Comparison of ENCODE assay signal across 19 mouse cellular contexts in the genomic region with DNA sequence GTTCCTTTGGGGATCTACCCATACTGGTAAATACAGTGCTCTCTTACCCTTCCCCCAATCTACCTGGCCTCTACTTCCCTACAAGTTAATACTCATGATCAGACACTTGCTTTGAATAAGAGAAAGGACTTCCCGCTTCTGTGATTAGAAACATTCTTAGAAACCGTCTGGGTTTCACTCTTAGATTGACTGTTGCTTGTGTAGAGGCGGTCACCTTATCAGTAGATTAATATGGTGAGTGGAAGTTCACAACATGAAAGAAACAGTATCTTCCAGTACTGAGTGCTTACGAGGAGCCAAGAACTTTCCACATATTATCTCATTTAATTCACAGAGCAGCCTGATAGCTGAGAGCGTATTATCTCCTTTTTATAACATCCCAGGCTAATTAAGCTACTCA. TPM values are rescaled to one million over a fixed set of nuclear protein-coding genes. Genes with fewer than 3 reads are reported as not detected.
A peak's percentile ranks its signal among the peaks of the same experiment; 100 is the strongest.
DNase-seq lines count a peak whose midpoint lies in the region; TF ChIP-seq lines count a peak whose summit lies in the region.
"Had no signal": no experiment of that assay in that cellular context is flagged by ENCODE, and none has a peak within 500 bp of the region (broad histone marks: within the 10 kb centered on the region; RNA-seq: fewer than 3 reads in every experiment).

No protein-coding gene starts in this region.

- H3K4me1 ChIP-seq in heart, embryonic 10.5 days, result peaks cover 39% of the 10 kb centered on the region
- peaks cover 10 to 39% of the 10 kb centered on the region in 2 experiments for H3K4me1 ChIP-seq in CH12.LX (ENCODE audit: control insufficient read depth in 1 of 2, insufficient read depth in 2 of 2)

- 26% methylated on average over 5 of the region's 5 CpGs for WGBS in heart, embryonic 10.5 days

- in situ Hi-C loops in CH12.LX (cut with MboI; ENCODE audit: low pct_ligation_motif_present, low pct_unique_long_range_greater_than_20kb, low sequenced_read_pairs), result no loop called here

- no peak overlapping the region for H3K9ac ChIP-seq in CH12.LX (ENCODE audit: insufficient read depth, low read depth)
- H3K9ac ChIP-seq: liver, embryonic 14.5 days; neural tube, embryonic 13.5 days had no signal

- H3K36me3 ChIP-seq in heart, embryonic 10.5 days, result peaks cover 7% of the 10 kb centered on the region
- H3K36me3 ChIP-seq in CH12.LX (replicated peaks in 1 of 2; ENCODE audit: control insufficient read depth in 1 of 2, insufficient read depth in 1 of 2, low read length in 1 of 2), result peaks cover 0 to 2% of the 10 kb centered on the region in 2 experiments
- H3K36me3 ChIP-seq in splenic B cell, adult 2 months (ENCODE audit: control insufficient read depth, insufficient read depth, low read length, poor library complexity, severe bottlenecking), result no peaks in the 10 kb centered on the region
- H3K36me3 ChIP-seq: neural tube, embryonic 13.5 days had no signal

- no peak for DNase-seq in heart, embryonic 10.5 days (ENCODE audit: low spot score)
- DNase-seq in heart, postnatal 36 days, result no peak
- DNase-seq in layer of hippocampus, adult 2 months (ENCODE audit: low spot score in 2 of 2), result no peak
- no peak for DNase-seq in layer of hippocampus, postnatal 25 days (ENCODE audit: extremely low spot score in 1 of 2, low spot score in 1 of 2)
- peak; percentile 63 for DNase-seq in CH12.LX (ENCODE audit: extremely low read depth)
- peak; percentile 15 for DNase-seq in splenic B cell, adult 2 months (ENCODE audit: low read depth, low spot score)
- no peak for DNase-seq in urinary bladder, postnatal 4 days (ENCODE audit: low spot score in 2 of 2)
- DNase-seq in cerebellum, postnatal 25 days, result no peak
- DNase-seq: adrenal gland, adult 8-10 months; cerebellum, adult 11-12 months; gastrocnemius, postnatal 14 days; kidney, adult 11 months; left cerebral cortex, postnatal 4 days; right cerebral cortex, postnatal 4 days; thymus, postnatal 14 days had no signal

- H3K4me2 ChIP-seq in CH12.LX (ENCODE audit: insufficient read depth, low read depth, poor library complexity, severe bottlenecking), result peak overlapping the region; percentile 97
- H3K4me2 ChIP-seq: neural tube, embryonic 13.5 days had no signal

- no peak for TF ChIP-seq RAD21 in CH12.LX (IDR thresholded peaks at IDR 0.05; ENCODE audit: low read depth, low read length)

- H3K27ac ChIP-seq in heart, embryonic 10.5 days, result peak overlapping the region; percentile 47; the same call in 1 of the 2 replicates
- peak overlapping the region; percentile 96 for H3K27ac ChIP-seq in layer of hippocampus, adult 2 months
- H3K27ac ChIP-seq in CH12.LX (ENCODE audit: insufficient read depth, low read depth), result no peak overlapping the region
- H3K27ac ChIP-seq: forebrain, embryonic 10.5 days; hindbrain, embryonic 10.5 days; liver, embryonic 14.5 days; neural tube, embryonic 13.5 days had no signal

- peak; percentile 52; the same call in 1 of the 2 replicates for TF ChIP-seq EP300 in CH12.LX (IDR thresholded peaks at IDR 0.05; ENCODE audit: low read length)

- no peak for TF ChIP-seq CTCF in layer of hippocampus, adult 2 months (conservative IDR thresholded peaks at IDR 0.05)
- no peak for TF ChIP-seq CTCF in CH12.LX (conservative IDR thresholded peaks at IDR 0.05 in 1 of 2, IDR thresholded peaks at IDR 0.05 in 1 of 2; ENCODE audit: low read depth in 2 of 2, low read length in 2 of 2)

- no peaks in the 10 kb centered on the region for H3K27me3 ChIP-seq in heart, embryonic 10.5 days (ENCODE audit: insufficient read depth, poor library complexity, severe bottlenecking)
- no peaks in the 10 kb centered on the region for H3K27me3 ChIP-seq in CH12.LX (replicated peaks)
- no peaks in the 10 kb centered on the region for H3K27me3 ChIP-seq in splenic B cell, adult 2 months (ENCODE audit: control insufficient read depth, insufficient read depth, low read length, poor library complexity, severe bottlenecking)
- H3K27me3 ChIP-seq: neural tube, embryonic 13.5 days had no signal

- no peak overlapping the region for H3K4me3 ChIP-seq in heart, embryonic 10.5 days
- no peak overlapping the region for H3K4me3 ChIP-seq in layer of hippocampus, adult 2 months
- no peak overlapping the region for H3K4me3 ChIP-seq in CH12.LX (replicated peaks in 1 of 3; ENCODE audit: low read depth in 2 of 3, low read length in 2 of 3, poor library complexity in 1 of 3)
- H3K4me3 ChIP-seq: neural tube, embryonic 13.5 days had no signal

- dilution Hi-C loops in CH12.LX (cut with MboI; ENCODE audit: extremely low pct_ligation_motif_present, extremely low pct_unique_long_range_greater_than_20kb, low sequenced_read_pairs), result no loop called here

- no peak for TF ChIP-seq POLR2A in CH12.LX (IDR thresholded peaks at IDR 0.05; ENCODE audit: low read depth, low read length)

- no peaks in the 10 kb centered on the region; the same call in 1 of the 2 replicates for H3K79me2 ChIP-seq in CH12.LX (replicated peaks; ENCODE audit: control insufficient read depth, extremely low read depth, insufficient read depth, poor library complexity, severe bottlenecking)

- intact Hi-C loops in heart, postnatal 36 days (cut with DNase I), result loop anchor here (2.0 to 10.0 kb wide), 6 partner anchors 23 to 245 kb away; a partner anchor contains a TSS

- no peaks in the 10 kb centered on the region for H3K9me3 ChIP-seq in heart, embryonic 10.5 days
- H3K9me3 ChIP-seq in CH12.LX (replicated peaks; ENCODE audit: low read length), result no peaks in the 10 kb centered on the region
- H3K9me3 ChIP-seq: hindbrain, embryonic 10.5 days; neural tube, embryonic 13.5 days had no signal

TF ChIP-seq in CH12.LX, 34 proteins besides CTCF, POLR2A, EP300 and RAD21:
- TF ChIP-seq E2F4 (IDR thresholded peaks at IDR 0.05; ENCODE audit: insufficient replicate concordance, low read depth, low read length) (no peak), CHD2 (IDR thresholded peaks at IDR 0.05; ENCODE audit: low read length) (no peak), MYC (IDR thresholded peaks at IDR 0.05; ENCODE audit: low read depth, low read length) (0 out of 2 replicates have a peak, but pooled peaks have one; percentile 8), CHD1 (IDR thresholded peaks at IDR 0.05; ENCODE audit: low read depth, low read length) (no peak), ZKSCAN1 (IDR thresholded peaks at IDR 0.05; ENCODE audit: borderline replicate concordance, low read depth, low read length) (no peak), ELF1 (IDR thresholded peaks at IDR 0.05; ENCODE audit: low read depth, low read length) (no peak), MXI1 (IDR thresholded peaks at IDR 0.05; ENCODE audit: low read depth, low read length) (no peak), JUND (conservative IDR thresholded peaks at IDR 0.05; ENCODE audit: low read depth, low read length) (peak; percentile 46; the same call in 1 of the 2 replicates), ETS1 (conservative IDR thresholded peaks at IDR 0.05; ENCODE audit: low read depth, low read length) (peak; percentile 46; the same call in 1 of the 2 replicates), SIN3A (IDR thresholded peaks at IDR 0.05; ENCODE audit: low read length) (no peak), PAX5 (IDR thresholded peaks at IDR 0.05; ENCODE audit: low read length) (no peak), MEF2A (IDR thresholded peaks at IDR 0.05; ENCODE audit: borderline replicate concordance, low read depth, low read length) (peak; percentile 74; the same call in 1 of the 2 replicates), NELFE (IDR thresholded peaks at IDR 0.05; ENCODE audit: low read depth, low read length) (no peak), BHLHE40 (IDR thresholded peaks at IDR 0.05; ENCODE audit: low read depth, low read length) (peak; percentile 66), MAZ (IDR thresholded peaks at IDR 0.05; ENCODE audit: low read depth, low read length) (no peak), ZMIZ1 (IDR thresholded peaks at IDR 0.05; ENCODE audit: low read depth, low read length) (no peak), IRF4 (IDR thresholded peaks at IDR 0.05; ENCODE audit: low read depth, low read length) (peak; percentile 87), NRF1 (IDR thresholded peaks at IDR 0.05; ENCODE audit: low read depth, low read length) (no peak)

RNA-seq across cellular contexts. Expression of a gene that starts 1.5 kb away (rescaled TPM):
- polyA plus RNA-seq in heart, embryonic 10.5 days (2016; fragmentation: Nextera tagmentation; extraction: Ambion mirVana), result 13.5 and 17.6 TPM in 2 replicates
- 10 to 100 TPM; 23.6 to 25.2 TPM for total RNA-seq in heart, postnatal 36 days (2021)
- 10 to 100 TPM; 92.9 to 94.1 TPM for total RNA-seq in layer of hippocampus, adult 2 months (2021)
- total RNA-seq in layer of hippocampus, postnatal 25 days (2021), result 10 to 100 TPM; 87.8 to 88.7 TPM
- total RNA-seq in CH12.LX (2012; rRNA removed) (2.4 and 2.7 TPM in 2 replicates), CH12.LX (2014; rRNA removed) (4.3 and 4.4 TPM in 2 replicates)
- 3.2 and 3.4 TPM in 2 replicates for polyA plus RNA-seq in CH12.LX (2012; ENCODE audit: insufficient read length, low read depth)

Comparison
In these comparisons a context has a peak if more than half of its experiments do, and no peak if none do; other contexts are left out.
1. DNase-seq: peak in CH12.LX (single experiment) and splenic B cell, adult 2 months (single experiment); none in heart, embryonic 10.5 days (single experiment), heart, postnatal 36 days (0 of 2), layer of hippocampus, adult 2 months (0 of 2), layer of hippocampus, postnatal 25 days (0 of 2), urinary bladder, postnatal 4 days (0 of 2) and cerebellum, postnatal 25 days (0 of 2).
2. RNA of a gene that starts 1.5 kb away (total RNA-seq): 92.9 to 94.1 TPM in layer of hippocampus, adult 2 months, 87.8 to 88.7 TPM in layer of hippocampus, postnatal 25 days and 23.6 to 25.2 TPM in heart, postnatal 36 days; 2.4 to 4.4 TPM in CH12.LX; every median in the first group is over 4 times any median in the second.